Mouse (Mus musculus) E14TG2a.4 (cell line): Measurements from ENCODE around the gene Aldh1l1.

Source experiments
- H3K27me3 ChIP-seq: 2 replicates; pipeline ENCODE4 v1.6.1; 2014; ENCODE audit warnings: low read length, control low read depth; ENCODE audit not compliant: insufficient read depth
- H3K36me3 ChIP-seq: 2 replicates; pipeline ENCODE4 v1.6.1; 2014; ENCODE audit warnings: low read length, control low read depth; ENCODE audit not compliant: insufficient read depth
- H3K4me1 ChIP-seq: replicated peaks from 2 replicates; pipeline ENCODE4 v1.6.1; 2014; ENCODE audit warnings: low read depth, low read length, control low read depth
- H3K4me3 ChIP-seq: replicated peaks from 2 replicates; pipeline ENCODE4 v1.5.1; 2014; ENCODE audit warnings: mild to moderate bottlenecking, low read length
- H3K9me3 ChIP-seq: 2 replicates; pipeline ENCODE4 v1.6.1; 2014; ENCODE audit warnings: low read length, control low read depth
- CTCF ChIP-seq: conservative IDR thresholded peaks from 2 replicates; pipeline ENCODE4 v1.5.1; 2014; ENCODE audit warnings: low read length
- NANOG ChIP-seq: IDR thresholded peaks from 2 replicates; pipeline ENCODE4 v1.6.1; 2014; ENCODE audit warnings: borderline replicate concordance, low read length, mixed read lengths
- POU5F1 ChIP-seq: IDR thresholded peaks from 2 replicates; pipeline ENCODE4 v1.6.1; 2014; ENCODE audit warnings: low read length, borderline replicate concordance

The Aldh1l1 gene

DNA sequence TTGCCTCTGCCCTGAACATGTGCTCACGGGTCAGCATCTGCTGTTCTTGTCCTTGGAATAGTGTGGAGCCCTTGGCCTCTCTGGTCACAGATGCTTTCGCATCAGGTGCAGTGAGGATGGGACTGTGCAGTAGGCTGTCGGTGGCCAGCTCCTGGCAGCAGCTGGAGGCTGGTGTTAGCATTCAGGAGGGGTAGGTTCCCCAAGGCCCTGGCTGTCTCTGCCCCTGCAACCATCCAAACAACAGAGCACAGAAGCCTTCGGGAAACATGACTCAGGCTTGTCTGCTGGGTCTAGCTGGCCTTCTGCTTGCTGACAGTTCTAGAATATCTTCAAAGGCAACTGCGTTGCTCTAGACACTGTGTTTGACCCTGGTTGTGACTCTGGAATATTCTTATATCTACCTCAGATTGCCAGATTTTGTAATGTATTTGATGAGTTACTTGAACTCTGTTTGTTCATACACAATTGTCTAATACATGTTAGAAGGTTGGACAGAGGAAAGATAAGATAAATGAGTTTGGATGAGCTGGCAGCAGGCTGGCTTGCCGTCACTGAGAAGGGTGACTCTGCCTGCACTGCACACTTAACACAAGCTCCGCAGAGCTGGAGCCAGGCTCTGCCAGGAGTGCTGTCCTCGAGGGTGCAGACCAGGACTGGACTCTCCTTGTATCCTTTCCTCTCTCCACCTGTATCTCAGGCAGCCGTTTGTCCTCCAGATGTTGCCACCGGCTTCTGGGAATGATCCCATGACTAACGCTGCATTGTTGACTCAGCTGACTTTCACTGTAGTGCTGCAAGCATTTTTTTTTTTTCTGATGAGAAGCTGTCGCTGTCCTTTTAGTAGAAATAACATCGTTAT lies 79.4 kb downstream of the Aldh1l1 start:
- Histone ChIP-seq H3K4me1 (peaks cover 9% of the 10 kb centered on the region), H3K4me3 (no peak overlapping the region), H3K36me3 (no peaks in the 10 kb centered on the region), H3K9me3 (no peaks in the 10 kb centered on the region), H3K27me3 (no peaks in the 10 kb centered on the region)
- TF ChIP-seq CTCF (no peak), POU5F1 (no peak), NANOG (no peak)

DNA sequence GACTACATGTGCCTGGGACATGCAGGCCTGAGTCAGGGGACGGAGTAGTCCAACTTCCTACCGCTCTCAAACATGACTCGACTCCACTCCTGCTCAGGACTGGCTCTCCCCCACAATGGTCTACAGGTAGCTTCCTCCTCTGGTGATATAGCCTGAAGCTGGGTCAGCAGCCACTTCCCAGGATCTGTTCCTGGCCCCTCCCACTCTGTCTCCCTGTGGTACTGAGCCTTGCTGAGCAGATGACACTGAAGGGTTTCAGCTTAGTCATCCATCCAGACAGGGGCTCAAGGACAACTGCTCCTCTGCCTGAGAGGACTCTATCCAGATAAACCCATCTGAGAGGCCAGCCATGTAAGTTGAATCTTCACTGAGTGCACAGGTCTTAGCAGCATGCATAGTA lies 81.3 kb downstream of the Aldh1l1 start:
- Histone ChIP-seq H3K4me3 (no peak overlapping the region), H3K4me1 (peaks cover 8% of the 10 kb centered on the region; the same call in 1 of the 2 replicates), H3K27me3 (no peaks in the 10 kb centered on the region), H3K9me3 (no peaks in the 10 kb centered on the region), H3K36me3 (no peaks in the 10 kb centered on the region)
- TF ChIP-seq NANOG: no peak
- no peak for TF ChIP-seq POU5F1

DNA sequence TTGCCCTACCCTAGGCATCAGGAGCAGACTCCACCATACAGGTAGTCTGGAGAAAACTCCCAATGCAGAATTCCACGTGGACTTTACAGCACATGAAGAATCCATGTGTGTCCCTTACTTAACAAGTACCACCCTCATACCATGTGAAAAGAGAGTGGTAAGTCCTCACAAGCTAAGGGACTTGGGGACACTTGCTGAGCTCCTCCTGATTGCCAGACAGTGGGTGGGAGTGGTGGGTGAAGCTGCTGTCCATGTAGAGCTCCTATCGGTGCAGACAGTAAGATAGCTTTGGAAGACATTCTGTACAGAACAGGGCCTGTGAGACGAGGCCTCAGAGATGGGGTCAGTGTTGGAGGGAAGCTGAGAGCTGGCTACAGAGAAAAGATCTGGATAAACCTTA lies 81.7 kb downstream of the Aldh1l1 start:
- TF ChIP-seq POU5F1 (no peak), CTCF (no peak), NANOG (no peak)
- no peaks in the 10 kb centered on the region for H3K9me3 ChIP-seq
- no peaks in the 10 kb centered on the region for H3K27me3 ChIP-seq

DNA sequence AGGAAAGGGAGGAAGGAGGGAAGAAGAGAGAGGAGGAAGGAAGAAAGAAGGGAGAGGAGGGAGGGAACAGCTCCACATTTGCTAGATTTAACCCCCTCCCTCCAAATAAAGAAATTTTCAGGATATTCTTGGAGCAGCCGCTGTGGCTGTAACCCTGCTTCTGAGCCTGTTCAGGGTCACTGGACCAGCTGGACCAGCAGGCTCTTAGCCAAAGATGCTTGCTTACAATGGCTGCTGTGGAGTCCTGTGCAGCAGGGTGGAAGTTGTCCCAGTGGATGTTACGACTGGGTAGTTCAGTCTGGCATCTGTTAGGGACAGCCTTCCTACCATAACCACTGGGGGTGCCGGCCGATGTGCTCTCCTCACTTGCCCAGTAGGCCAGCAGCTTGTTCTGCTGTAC lies 82.5 kb downstream of the Aldh1l1 start:
- no peaks in the 10 kb centered on the region for H3K36me3 ChIP-seq
- TF ChIP-seq CTCF (no peak), POU5F1 (no peak), NANOG (no peak)
- no peaks in the 10 kb centered on the region for H3K27me3 ChIP-seq
- no peaks in the 10 kb centered on the region for H3K9me3 ChIP-seq
- H3K4me1 ChIP-seq: peaks cover 8% of the 10 kb centered on the region; the same call in 1 of the 2 replicates
- no peak overlapping the region for H3K4me3 ChIP-seq

More for the DNA sequence above, 81.7 kb downstream of the Aldh1l1 start:
- no peaks in the 10 kb centered on the region for H3K36me3 ChIP-seq
- H3K4me1 ChIP-seq: peaks cover 8% of the 10 kb centered on the region; the same call in 1 of the 2 replicates
- H3K4me3 ChIP-seq: no peak overlapping the region

DNA sequence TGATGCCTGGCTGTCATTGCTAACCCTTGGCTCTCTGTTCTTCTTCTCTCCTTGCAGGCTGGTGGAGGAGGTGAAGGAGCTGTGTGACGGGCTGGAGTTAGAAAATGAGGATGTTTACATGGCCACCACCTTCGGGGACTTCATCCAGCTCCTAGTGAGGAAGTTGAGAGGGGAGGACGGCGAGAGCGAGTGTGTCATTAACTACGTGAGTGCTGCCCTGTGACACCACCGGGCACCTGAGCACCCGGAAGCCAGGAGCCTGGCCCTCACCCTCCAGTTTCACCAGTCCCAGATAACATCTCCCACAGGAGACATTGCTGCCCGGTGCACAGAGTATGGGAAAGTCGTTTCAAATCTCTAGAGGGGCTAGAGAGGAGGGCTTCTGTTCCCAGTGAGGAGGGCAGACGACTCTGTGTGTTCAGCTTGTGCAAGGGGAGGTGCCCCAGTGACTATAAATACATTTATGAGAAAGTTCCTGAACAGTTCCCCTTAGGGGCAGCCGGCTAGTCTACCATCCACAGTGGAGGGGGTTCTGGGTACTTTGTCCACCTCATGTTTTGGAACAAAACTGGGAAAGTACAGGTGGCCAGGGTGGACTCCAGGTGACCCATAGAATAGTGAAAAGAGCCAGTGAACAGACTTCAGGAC lies 83.6 kb downstream of the Aldh1l1 start:
- Histone ChIP-seq H3K4me3 (no peak overlapping the region), H3K9me3 (no peaks in the 10 kb centered on the region), H3K27me3 (no peaks in the 10 kb centered on the region), H3K36me3 (no peaks in the 10 kb centered on the region), H3K4me1 (peaks cover 8% of the 10 kb centered on the region; the same call in 1 of the 2 replicates)
- no peak for TF ChIP-seq CTCF
- TF ChIP-seq NANOG: no peak
- no peak for TF ChIP-seq POU5F1

DNA sequence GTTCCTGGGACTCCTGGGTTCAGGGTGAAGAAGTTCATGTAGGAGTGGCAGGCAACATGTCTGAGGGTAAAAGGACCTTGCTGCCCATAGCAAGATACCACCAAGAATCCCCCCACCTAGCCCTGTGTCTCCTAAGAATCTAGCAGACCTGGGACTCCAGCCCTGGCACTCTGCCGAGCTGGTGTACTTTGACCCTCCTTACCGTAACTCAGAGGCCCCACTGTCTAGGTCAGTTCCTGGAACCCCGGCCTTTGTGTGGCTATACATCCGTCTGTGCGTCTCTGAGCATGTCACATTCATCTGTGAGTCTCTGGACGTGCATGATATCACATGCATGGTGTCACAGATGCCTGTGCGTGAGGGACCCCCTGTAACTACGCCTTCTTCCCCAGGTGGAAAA lies 84.2 kb downstream of the Aldh1l1 start:
- no peak for TF ChIP-seq POU5F1
- TF ChIP-seq NANOG: no peak
- Histone ChIP-seq H3K36me3 (no peaks in the 10 kb centered on the region), H3K27me3 (no peaks in the 10 kb centered on the region), H3K4me1 (peaks cover 12% of the 10 kb centered on the region; the same call in 1 of the 2 replicates), H3K9me3 (no peaks in the 10 kb centered on the region), H3K4me3 (no peak overlapping the region)

DNA sequence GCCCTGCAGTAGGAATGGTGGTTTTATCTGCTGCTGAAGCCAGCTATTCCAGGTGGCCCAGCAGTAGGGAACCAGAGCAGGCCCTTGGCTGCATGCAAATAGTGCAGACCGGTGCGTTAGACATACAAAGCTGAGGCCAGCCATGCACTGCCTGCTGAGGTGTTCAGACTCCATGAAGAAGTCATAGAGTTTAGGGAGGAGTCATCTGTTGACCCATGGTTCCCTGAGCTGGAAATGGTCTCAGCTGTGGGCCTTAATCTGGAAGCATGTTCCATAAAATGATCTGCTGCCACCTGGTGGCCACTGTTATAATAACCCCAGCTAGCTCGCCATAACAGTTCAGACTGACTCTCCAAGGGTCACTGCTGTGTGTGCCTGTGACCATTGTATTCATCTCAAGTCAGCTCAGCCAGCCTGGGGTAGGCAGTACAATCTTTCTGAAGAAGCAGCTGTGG lies 89.1 kb downstream of the Aldh1l1 start:
- Histone ChIP-seq H3K4me1 (peaks cover 12% of the 10 kb centered on the region; the same call in 1 of the 2 replicates), H3K4me3 (no peak overlapping the region)
- TF ChIP-seq NANOG (no peak), CTCF (peak; percentile 85)

DNA sequence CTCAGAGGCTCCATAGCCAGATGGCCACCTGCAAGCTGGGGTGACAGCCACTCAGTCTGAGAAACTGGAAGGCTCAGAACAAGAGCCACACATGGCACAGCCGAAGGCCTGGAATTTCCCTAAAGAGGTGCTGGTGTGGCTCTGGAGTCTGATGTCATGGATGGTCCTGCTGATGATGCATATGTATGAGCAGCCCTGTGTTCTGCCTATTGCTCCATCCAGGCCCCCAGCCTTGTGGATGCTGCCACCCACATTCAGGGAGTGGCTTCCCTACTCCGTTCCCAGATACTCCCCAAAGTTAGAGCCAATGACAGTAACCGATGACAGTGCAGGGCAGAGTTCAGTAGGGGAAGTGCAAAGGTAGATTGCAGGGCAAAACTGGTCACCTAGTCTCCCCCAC lies 91.9 kb downstream of the Aldh1l1 start:
- no peak for TF ChIP-seq POU5F1
- no peak for TF ChIP-seq CTCF
- no peak for TF ChIP-seq NANOG
- H3K27me3 ChIP-seq: no peaks in the 10 kb centered on the region

More for the DNA sequence above, 89.1 kb downstream of the Aldh1l1 start:
- Histone ChIP-seq H3K27me3 (no peaks in the 10 kb centered on the region), H3K9me3 (no peaks in the 10 kb centered on the region), H3K36me3 (no peaks in the 10 kb centered on the region)

More for the DNA sequence above, 91.9 kb downstream of the Aldh1l1 start:
- Histone ChIP-seq H3K36me3 (no peaks in the 10 kb centered on the region), H3K4me1 (peaks cover 4% of the 10 kb centered on the region; the same call in 1 of the 2 replicates), H3K9me3 (no peaks in the 10 kb centered on the region), H3K4me3 (no peak overlapping the region)
